Comparison of ENCODE assay signal across 15 mouse cellular contexts in the genomic region with DNA sequence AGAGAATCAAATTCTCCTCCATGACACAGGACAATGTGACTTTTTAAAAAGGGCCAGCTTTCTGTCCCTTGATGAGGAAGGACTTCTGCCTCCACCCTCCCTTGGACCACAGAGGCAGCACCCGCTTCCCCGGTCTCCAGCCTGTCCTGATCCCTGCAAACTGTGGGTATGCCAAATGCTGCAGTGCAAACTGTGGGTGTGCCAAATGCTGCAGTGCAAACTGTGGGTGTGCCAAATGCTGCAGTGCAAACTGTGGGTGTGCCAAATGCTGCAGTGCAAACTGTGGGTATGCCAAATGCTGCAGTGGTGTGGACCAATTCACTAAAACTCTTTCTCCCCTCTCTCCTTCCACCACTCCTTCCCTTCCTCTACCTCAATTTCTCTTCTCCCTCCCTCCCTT.
"Had no signal": no experiment of that assay in that cellular context is flagged by ENCODE, and none has a peak within 500 bp of the region (broad histone marks: within the 10 kb centered on the region; RNA-seq: fewer than 3 reads in every experiment).

No protein-coding gene starts in this region.

- H3K9ac ChIP-seq: neural tube, embryonic 15.5 days; stomach, embryonic 15.5 days had no signal

- H3K27me3 ChIP-seq: neural tube, embryonic 15.5 days; stomach, embryonic 15.5 days had no signal

- H3K4me3 ChIP-seq: neural tube, embryonic 15.5 days; stomach, embryonic 15.5 days had no signal

- H3K36me3 ChIP-seq: neural tube, embryonic 15.5 days; stomach, embryonic 15.5 days had no signal

- H3K9me3 ChIP-seq: neural tube, embryonic 15.5 days; stomach, embryonic 15.5 days had no signal

- H3K4me2 ChIP-seq: neural tube, embryonic 15.5 days; stomach, embryonic 15.5 days had no signal

- H3K4me1 ChIP-seq: neural tube, embryonic 15.5 days; stomach, embryonic 15.5 days had no signal

- H3K27ac ChIP-seq: neural tube, embryonic 15.5 days; stomach, embryonic 15.5 days; stomach, postnatal 0 days had no signal

- DNase-seq: retina, postnatal 1 day; right cerebral cortex, adult 18-20 months; right cerebral cortex, postnatal 14 days; right cerebral cortex, postnatal 25 days; right cerebral cortex, postnatal 4 days; spleen, adult 18-20 months; thymus, adult 18-20 months; thymus, adult 2 months; thymus, postnatal 14 days; thymus, postnatal 25 days; thymus, postnatal 36 days; thymus, postnatal 4 days had no signal
